Mouse (Mus musculus): ENCODE data around the gene Prune1. TPM values are rescaled to one million over a fixed set of nuclear protein-coding genes. Genes with fewer than 3 reads are reported as not detected.
A peak's percentile ranks its signal among the peaks of the same experiment; 100 is the strongest.

The Prune1 gene
- polyA plus RNA-seq, 1 experiment from 2014 or later = 21.2 TPM

DNA sequence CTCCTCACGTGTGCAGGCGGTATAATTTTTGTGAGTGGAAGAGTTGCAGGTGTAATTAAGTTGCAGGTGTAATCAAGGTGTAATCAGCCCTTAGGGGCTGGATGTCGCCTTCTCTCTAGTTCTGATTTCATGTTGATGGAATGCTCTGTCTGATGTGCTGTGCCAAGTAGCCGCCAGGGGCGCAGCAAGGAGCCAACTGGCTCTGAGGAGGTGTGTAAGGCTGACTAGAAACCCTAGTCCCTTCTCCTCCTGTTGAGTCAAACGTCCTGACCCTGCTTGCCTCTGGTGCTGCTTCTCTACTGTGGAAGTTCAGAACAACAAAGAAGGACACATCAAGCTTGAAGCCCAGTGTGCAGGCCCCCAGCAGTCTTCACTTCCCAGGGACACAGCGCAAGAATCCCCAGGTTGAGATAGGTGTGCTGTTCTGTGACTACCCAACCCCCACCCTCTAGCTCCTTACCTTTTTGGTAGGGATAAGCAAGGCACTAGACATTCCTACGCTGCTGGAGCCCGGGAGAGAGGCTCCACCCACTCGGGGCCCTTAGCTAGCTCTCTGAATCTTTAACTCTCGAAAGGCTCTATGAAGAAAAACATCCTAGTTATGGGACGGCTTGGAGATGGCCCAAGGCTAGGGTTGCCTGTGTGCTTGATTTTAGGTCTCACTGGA lies 35.7 kb upstream of the Prune1 start:
- Histone ChIP-seq H3K4me3 (replicated peaks; ENCODE audit: low read length) (0 out of 2 replicates have a peak overlapping the region, but pooled peaks have one; percentile 6), H3K9ac (ENCODE audit: low read length) (peak overlapping the region; percentile 10; the same call in 1 of the 2 replicates)
- no peak for ATAC-seq (ENCODE audit: insufficient read depth, low FRiP score)

DNA sequence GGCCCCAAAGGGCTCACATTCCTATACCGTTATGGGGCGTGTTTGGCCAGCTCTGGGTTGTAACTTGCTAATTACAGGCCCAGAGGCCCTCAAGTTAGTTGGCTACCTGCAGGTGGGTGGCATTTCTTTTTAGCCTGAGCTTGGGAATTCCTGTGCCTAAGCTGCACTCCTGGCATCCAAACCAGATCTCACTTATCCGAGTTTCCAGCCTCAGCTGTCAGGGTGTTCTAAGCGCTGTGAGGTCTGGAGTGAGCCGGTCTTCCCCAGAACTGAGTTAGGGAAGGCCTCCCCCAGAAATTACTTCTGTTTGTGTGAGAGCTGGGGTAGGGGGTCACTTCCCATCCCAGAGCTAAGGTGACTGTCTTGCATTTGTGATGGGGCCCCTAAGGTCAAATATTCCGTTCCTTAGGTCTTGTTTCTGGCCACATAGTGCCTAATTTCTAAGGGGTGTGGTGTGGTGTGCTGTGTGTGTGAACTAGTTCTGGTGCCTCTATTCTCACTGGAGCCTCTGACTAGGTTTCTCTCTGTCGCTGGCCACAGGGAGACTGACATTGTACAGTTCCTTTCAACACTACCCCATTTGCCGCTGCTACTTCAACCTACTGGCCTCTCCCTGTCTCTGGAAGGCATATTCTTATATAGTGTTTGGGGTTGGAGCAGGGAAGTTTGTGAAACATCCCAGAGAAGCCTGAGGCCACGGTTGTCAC lies 34.1 kb upstream of the Prune1 start:
- H3K4me1 ChIP-seq (ENCODE audit: control insufficient read depth, insufficient read depth, low read length) = peaks cover 27% of the 10 kb centered on the region
- H3K9me3 ChIP-seq (replicated peaks; ENCODE audit: control insufficient read depth, low read length) = no peaks in the 10 kb centered on the region
- 15% methylated on average over 9 of the region's 9 CpGs for WGBS
- peak overlapping the region; percentile 81 for H3K4me3 ChIP-seq (replicated peaks; ENCODE audit: low read length)
- H3K4me2 ChIP-seq (ENCODE audit: low read depth, low read length) = peak overlapping the region; percentile 85
- peak overlapping the region; percentile 92 for H3K27ac ChIP-seq (ENCODE audit: low read length)
- H3K27me3 ChIP-seq (ENCODE audit: control insufficient read depth, insufficient read depth, low read length) = no peaks in the 10 kb centered on the region
- peak overlapping the region; percentile 98 for H3K9ac ChIP-seq (ENCODE audit: low read length)
- ATAC-seq (ENCODE audit: insufficient read depth, low FRiP score) = no peak
- H3K36me3 ChIP-seq (ENCODE audit: control insufficient read depth, insufficient read depth, low read length) = no peaks in the 10 kb centered on the region

More for the DNA sequence above, 35.7 kb upstream of the Prune1 start:
- Histone ChIP-seq H3K9me3 (replicated peaks; ENCODE audit: control insufficient read depth, low read length) (no peaks in the 10 kb centered on the region), H3K27ac (ENCODE audit: low read length) (0 out of 2 replicates have a peak overlapping the region, but pooled peaks have one; percentile 14), H3K4me1 (ENCODE audit: control insufficient read depth, insufficient read depth, low read length) (peaks cover 25% of the 10 kb centered on the region), H3K4me2 (ENCODE audit: low read depth, low read length) (peak overlapping the region; percentile 22; the same call in 1 of the 2 replicates), H3K36me3 (ENCODE audit: control insufficient read depth, insufficient read depth, low read length) (peaks cover 9% of the 10 kb centered on the region; the same call in 1 of the 2 replicates), H3K27me3 (ENCODE audit: control insufficient read depth, insufficient read depth, low read length) (no peaks in the 10 kb centered on the region)
- 19% methylated on average over 12 of the region's 12 CpGs for WGBS

DNA sequence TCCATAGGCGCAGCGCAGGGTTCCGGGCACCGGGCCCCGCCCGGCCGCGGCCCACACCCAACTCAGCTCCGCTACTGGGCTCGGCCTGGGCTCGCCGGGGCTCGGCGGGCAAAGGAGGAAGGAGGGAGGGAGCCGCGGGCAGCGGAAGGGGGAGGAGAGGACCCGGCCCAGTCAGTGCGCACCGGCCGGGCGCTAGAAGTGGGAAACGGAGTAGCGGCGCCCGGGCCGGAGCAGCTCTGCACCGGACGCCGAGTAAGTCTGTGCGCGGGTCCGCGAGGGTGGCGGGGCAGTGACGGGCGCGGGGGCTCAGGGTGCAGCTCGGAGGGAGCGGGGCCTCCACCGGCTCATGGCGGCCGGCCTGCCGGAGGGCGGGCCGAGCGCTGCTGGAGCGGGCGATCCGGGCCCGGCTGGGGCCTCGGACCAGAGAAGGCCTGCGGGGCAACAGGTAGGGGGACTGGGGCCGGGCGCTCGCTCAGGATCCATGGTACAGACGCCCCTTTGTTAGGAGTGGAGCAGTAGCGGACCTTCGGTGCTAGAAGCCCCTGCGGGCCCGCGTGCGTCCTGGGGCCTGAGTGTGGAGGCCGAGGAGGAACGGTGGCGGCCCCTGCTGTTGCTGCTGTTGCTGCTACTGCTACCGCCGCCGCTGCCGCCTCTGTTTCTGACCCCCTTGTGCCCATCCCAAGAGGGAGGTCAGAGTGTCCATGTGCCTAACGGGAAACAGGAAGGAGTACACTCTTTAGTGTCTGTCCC lies 33.4 kb upstream of the Prune1 start:
- Histone ChIP-seq H3K36me3 (ENCODE audit: control insufficient read depth, insufficient read depth, low read length) (no peaks in the 10 kb centered on the region), H3K4me2 (ENCODE audit: low read depth, low read length) (peak overlapping the region; percentile 85), H3K27ac (ENCODE audit: low read length) (peak overlapping the region; percentile 92), H3K4me1 (ENCODE audit: control insufficient read depth, insufficient read depth, low read length) (peaks cover 27% of the 10 kb centered on the region), H3K9ac (ENCODE audit: low read length) (peak overlapping the region; percentile 98), H3K9me3 (replicated peaks; ENCODE audit: control insufficient read depth, low read length) (no peaks in the 10 kb centered on the region), H3K4me3 (replicated peaks; ENCODE audit: low read length) (peak overlapping the region; percentile 81), H3K27me3 (ENCODE audit: control insufficient read depth, insufficient read depth, low read length) (no peaks in the 10 kb centered on the region)
- WGBS = 0% methylated on average over 61 of the region's 71 CpGs
- peak; percentile 95 for ATAC-seq (ENCODE audit: insufficient read depth, low FRiP score)

GRCm38 (mm10) chr3:95314486-95315093 lies 32.7 kb upstream of the Prune1 start, which contains the start of gene Cers2:
Cers2 (plus strand) TSS chr3:95314791.
- no peaks in the 10 kb centered on the region for H3K36me3 ChIP-seq (ENCODE audit: control insufficient read depth, insufficient read depth, low read length)
- WGBS = 6% methylated on average over 27 of the region's 27 CpGs
- peak within 1 kb of the TSS; percentile 98 for H3K9ac ChIP-seq (ENCODE audit: low read length)
- ATAC-seq (ENCODE audit: insufficient read depth, low FRiP score) = no peak; the same call in 1 of the 2 replicates
- H3K4me2 ChIP-seq (ENCODE audit: low read depth, low read length) = peak within 1 kb of the TSS; percentile 85
- peaks cover 27% of the 10 kb centered on the region for H3K4me1 ChIP-seq (ENCODE audit: control insufficient read depth, insufficient read depth, low read length)
- H3K27ac ChIP-seq (ENCODE audit: low read length) = peak within 1 kb of the TSS; percentile 92
- peak within 1 kb of the TSS; percentile 81 for H3K4me3 ChIP-seq (replicated peaks; ENCODE audit: low read length)
- H3K9me3 ChIP-seq (replicated peaks; ENCODE audit: control insufficient read depth, low read length) = no peaks in the 10 kb centered on the region
- no peaks in the 10 kb centered on the region for H3K27me3 ChIP-seq (ENCODE audit: control insufficient read depth, insufficient read depth, low read length)

GRCm38 (mm10) chr3:95314075-95314474 lies 32.2 kb upstream of the Prune1 start:
- H3K4me3 ChIP-seq (replicated peaks; ENCODE audit: low read length) = no peak overlapping the region
- H3K9ac ChIP-seq (ENCODE audit: low read length) = peak overlapping the region; percentile 98; the same call in 1 of the 2 replicates
- H3K9me3 ChIP-seq (replicated peaks; ENCODE audit: control insufficient read depth, low read length) = no peaks in the 10 kb centered on the region
- peak overlapping the region; percentile 85 for H3K4me2 ChIP-seq (ENCODE audit: low read depth, low read length)
- 74% methylated on average over 6 of the region's 6 CpGs for WGBS
- ATAC-seq (ENCODE audit: insufficient read depth, low FRiP score) = no peak
- no peaks in the 10 kb centered on the region for H3K27me3 ChIP-seq (ENCODE audit: control insufficient read depth, insufficient read depth, low read length)
- H3K4me1 ChIP-seq (ENCODE audit: control insufficient read depth, insufficient read depth, low read length) = peaks cover 27% of the 10 kb centered on the region
- H3K36me3 ChIP-seq (ENCODE audit: control insufficient read depth, insufficient read depth, low read length) = no peaks in the 10 kb centered on the region
- H3K27ac ChIP-seq (ENCODE audit: low read length) = no peak overlapping the region

DNA sequence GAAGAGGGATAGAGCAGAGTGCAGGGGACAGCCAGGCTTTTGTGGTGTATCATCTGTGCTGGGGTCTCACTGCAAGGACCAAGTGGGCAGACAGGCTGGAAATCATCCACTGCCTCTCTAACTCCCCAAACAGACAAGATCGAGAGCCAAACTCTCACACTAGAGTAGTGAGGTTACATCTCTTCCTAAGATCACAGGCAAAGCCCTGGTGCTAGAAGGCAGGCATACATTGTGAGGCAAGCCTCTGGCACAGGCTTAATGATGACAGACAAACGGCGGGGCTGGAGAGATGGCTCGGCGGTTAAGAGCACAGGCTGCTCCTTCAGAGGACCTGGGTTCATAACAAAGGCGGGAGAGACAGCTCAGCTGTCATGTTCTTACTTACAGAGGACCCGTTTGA lies 31.6 kb upstream of the Prune1 start:
- ATAC-seq (ENCODE audit: insufficient read depth, low FRiP score) = no peak

DNA sequence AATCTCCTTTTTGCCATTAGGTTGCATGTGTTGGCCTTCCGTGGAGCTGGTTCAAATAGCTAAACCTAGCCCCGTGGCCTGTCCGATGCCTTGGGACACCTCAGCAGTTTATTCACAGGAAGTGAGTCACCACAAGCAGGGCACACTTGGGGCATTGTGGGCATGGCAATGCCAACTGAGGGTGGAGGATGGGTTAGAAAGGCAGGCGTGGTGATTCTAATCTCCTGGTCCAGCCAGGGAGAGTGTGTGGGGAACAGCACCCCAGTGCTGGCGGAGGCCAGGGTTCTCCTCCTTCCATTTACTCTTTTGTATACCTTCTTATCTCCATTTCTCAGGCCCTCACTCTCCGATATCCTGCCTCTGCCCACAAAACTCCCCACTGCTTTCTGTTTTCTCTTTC lies 30.7 kb upstream of the Prune1 start:
- 64% methylated on average over 6 of the region's 6 CpGs for WGBS
- H3K4me1 ChIP-seq (ENCODE audit: control insufficient read depth, insufficient read depth, low read length) = peaks cover 16% of the 10 kb centered on the region
- no peaks in the 10 kb centered on the region for H3K9me3 ChIP-seq (replicated peaks; ENCODE audit: control insufficient read depth, low read length)
- H3K27ac ChIP-seq (ENCODE audit: low read length) = no peak overlapping the region
- H3K27me3 ChIP-seq (ENCODE audit: control insufficient read depth, insufficient read depth, low read length) = no peaks in the 10 kb centered on the region
- H3K36me3 ChIP-seq (ENCODE audit: control insufficient read depth, insufficient read depth, low read length) = no peaks in the 10 kb centered on the region
- H3K4me3 ChIP-seq (replicated peaks; ENCODE audit: low read length) = no peak overlapping the region
- H3K4me2 ChIP-seq (ENCODE audit: low read depth, low read length) = no peak overlapping the region
- 0 out of 2 replicates have a peak overlapping the region, but pooled peaks have one; percentile 1 for H3K9ac ChIP-seq (ENCODE audit: low read length)
- ATAC-seq (ENCODE audit: insufficient read depth, low FRiP score) = no peak

More for the DNA sequence above, 31.6 kb upstream of the Prune1 start:
- no peak overlapping the region for H3K4me3 ChIP-seq (replicated peaks; ENCODE audit: low read length)
- H3K9me3 ChIP-seq (replicated peaks; ENCODE audit: control insufficient read depth, low read length) = no peaks in the 10 kb centered on the region
- H3K27ac ChIP-seq (ENCODE audit: low read length) = no peak overlapping the region
- no peaks in the 10 kb centered on the region for H3K27me3 ChIP-seq (ENCODE audit: control insufficient read depth, insufficient read depth, low read length)
- peaks cover 23% of the 10 kb centered on the region for H3K4me1 ChIP-seq (ENCODE audit: control insufficient read depth, insufficient read depth, low read length)
- WGBS = 52% methylated on average over 7 of the region's 7 CpGs
- H3K9ac ChIP-seq (ENCODE audit: low read length) = no peak overlapping the region
- no peak overlapping the region for H3K4me2 ChIP-seq (ENCODE audit: low read depth, low read length)
- H3K36me3 ChIP-seq (ENCODE audit: control insufficient read depth, insufficient read depth, low read length) = no peaks in the 10 kb centered on the region

DNA sequence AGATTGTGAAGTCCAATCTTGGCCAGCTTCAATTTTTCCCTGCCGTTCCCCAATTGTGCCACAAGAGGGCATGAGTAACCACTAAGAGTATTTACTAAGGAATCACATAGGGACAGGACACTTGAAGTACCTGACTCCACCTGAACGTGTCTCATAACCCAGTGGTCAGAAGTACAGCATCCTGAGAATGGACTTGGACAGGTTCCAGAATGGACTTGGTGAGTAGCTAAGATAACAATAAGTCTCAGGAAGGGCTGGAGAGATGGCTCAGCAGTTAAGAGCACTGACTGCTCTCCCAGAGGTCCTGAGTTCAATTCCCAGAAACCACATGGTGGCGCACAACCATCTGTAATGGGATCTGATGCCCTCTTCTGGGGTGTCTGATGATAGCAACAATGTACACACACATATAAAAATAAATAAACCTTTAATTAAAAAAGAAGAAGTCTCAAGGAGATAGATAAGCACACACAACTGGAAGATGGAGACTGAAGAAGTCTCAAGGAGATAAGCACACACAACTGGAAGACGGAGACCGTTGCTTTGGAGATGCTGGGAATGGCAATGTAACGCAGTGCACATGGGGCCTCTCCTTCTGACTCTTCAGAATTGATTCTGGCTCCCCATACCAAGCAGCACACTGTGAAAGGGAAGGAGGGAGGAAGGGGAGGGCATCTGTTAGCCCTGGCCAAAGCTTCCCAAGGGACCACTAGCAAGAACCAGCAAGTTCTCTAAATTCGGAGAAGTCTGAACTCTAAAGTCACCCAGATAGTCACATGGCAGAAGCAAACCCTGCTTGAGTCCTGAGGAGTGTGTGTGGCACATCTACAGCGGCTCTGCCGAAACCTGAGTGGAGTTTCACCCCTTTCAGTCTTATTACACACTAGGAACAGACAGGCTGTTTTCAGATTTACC lies 29.3 kb upstream of the Prune1 start:
- Histone ChIP-seq H3K4me3 (replicated peaks; ENCODE audit: low read length) (no peak overlapping the region), H3K27me3 (ENCODE audit: control insufficient read depth, insufficient read depth, low read length) (no peaks in the 10 kb centered on the region), H3K4me1 (ENCODE audit: control insufficient read depth, insufficient read depth, low read length) (peaks cover 13% of the 10 kb centered on the region), H3K27ac (ENCODE audit: low read length) (no peak overlapping the region), H3K4me2 (ENCODE audit: low read depth, low read length) (no peak overlapping the region), H3K9ac (ENCODE audit: low read length) (no peak overlapping the region), H3K36me3 (ENCODE audit: control insufficient read depth, insufficient read depth, low read length) (no peaks in the 10 kb centered on the region), H3K9me3 (replicated peaks; ENCODE audit: control insufficient read depth, low read length) (no peaks in the 10 kb centered on the region)
- 64% methylated on average over 9 of the region's 9 CpGs for WGBS
- ATAC-seq (ENCODE audit: insufficient read depth, low FRiP score) = no peak

Measured in stomach, embryonic 16.5 days (tissue).